Mouse (Mus musculus) C2C12 (cell line): Measurements from ENCODE around the gene Cnot9. TPM values are rescaled to one million over a fixed set of nuclear protein-coding genes. Genes with fewer than 3 reads are reported as not detected.

Experiments used
- H3K27me3 ChIP-seq: one replicate; pipeline ENCODE4 v1.6.1; 2011; ENCODE audit not compliant: control insufficient read depth, insufficient read depth, insufficient read length
- H3K36me3 ChIP-seq: one replicate; pipeline ENCODE4 v1.6.1; 2011; ENCODE audit not compliant: control insufficient read depth, insufficient read depth
- H3K4me3 ChIP-seq: one replicate; pipeline ENCODE4 v1.5.1; 2011; ENCODE audit warnings: mild to moderate bottlenecking, control low read depth; ENCODE audit not compliant: poor library complexity, insufficient read depth, severe bottlenecking
- H3K79me2 ChIP-seq: one replicate; pipeline ENCODE4 v1.6.1; 2011; ENCODE audit not compliant: control insufficient read depth, insufficient read depth
- H3K79me3 ChIP-seq: one replicate; pipeline ENCODE4 v1.6.1; 2011; ENCODE audit warnings: low read depth, control low read depth
- H3ac ChIP-seq: one replicate; pipeline ENCODE3; 2011; ENCODE audit warnings: low read depth; ENCODE audit not compliant: control insufficient read depth, insufficient read length
- CEBPB ChIP-seq: IDR thresholded peaks from one replicate; pipeline ENCODE4 v1.6.1; 2011; ENCODE audit warnings: low read depth, mild to moderate bottlenecking, control low read depth, moderate library complexity
- CTCF ChIP-seq: IDR thresholded peaks from one replicate; pipeline ENCODE4 v1.5.1; 2011; ENCODE audit not compliant: control insufficient read depth, insufficient read depth, insufficient read length
- FOSL1 ChIP-seq: IDR thresholded peaks from one replicate; pipeline ENCODE4 v1.8.0; 2011; ENCODE audit warnings: mild to moderate bottlenecking, low read length; ENCODE audit not compliant: poor library complexity, insufficient read depth, severe bottlenecking
- MAX ChIP-seq: IDR thresholded peaks from one replicate; pipeline ENCODE4 v1.6.1; 2011; ENCODE audit warnings: mild to moderate bottlenecking, control low read depth
- MYOD1 ChIP-seq: IDR thresholded peaks from one replicate; pipeline ENCODE4 v1.6.1; 2011; ENCODE audit warnings: low read depth; ENCODE audit not compliant: control insufficient read depth, insufficient read length
- MYOG ChIP-seq: IDR thresholded peaks from one replicate; pipeline ENCODE4 v1.6.1; 2011; ENCODE audit not compliant: control insufficient read depth, insufficient read length; ENCODE audit errors: extremely low read depth
- USF1 ChIP-seq: IDR thresholded peaks from one replicate; pipeline ENCODE4 v1.6.1; 2011; ENCODE audit warnings: low read depth, mild to moderate bottlenecking, control low read depth, moderate library complexity
- polyA plus RNA-seq: library from polyadenylated mRNA; unstranded; fragments of >200 nt; fragmentation: generic; extraction: Trizol; gene quantifications from one replicate; pipeline ENCODE4 v1.2.1, GENCODE M21; 2012; ENCODE audit warnings: missing spikeins

Cnot9 gene
- polyA plus RNA-seq, 1 experiment, result 52.4 TPM

DNA sequence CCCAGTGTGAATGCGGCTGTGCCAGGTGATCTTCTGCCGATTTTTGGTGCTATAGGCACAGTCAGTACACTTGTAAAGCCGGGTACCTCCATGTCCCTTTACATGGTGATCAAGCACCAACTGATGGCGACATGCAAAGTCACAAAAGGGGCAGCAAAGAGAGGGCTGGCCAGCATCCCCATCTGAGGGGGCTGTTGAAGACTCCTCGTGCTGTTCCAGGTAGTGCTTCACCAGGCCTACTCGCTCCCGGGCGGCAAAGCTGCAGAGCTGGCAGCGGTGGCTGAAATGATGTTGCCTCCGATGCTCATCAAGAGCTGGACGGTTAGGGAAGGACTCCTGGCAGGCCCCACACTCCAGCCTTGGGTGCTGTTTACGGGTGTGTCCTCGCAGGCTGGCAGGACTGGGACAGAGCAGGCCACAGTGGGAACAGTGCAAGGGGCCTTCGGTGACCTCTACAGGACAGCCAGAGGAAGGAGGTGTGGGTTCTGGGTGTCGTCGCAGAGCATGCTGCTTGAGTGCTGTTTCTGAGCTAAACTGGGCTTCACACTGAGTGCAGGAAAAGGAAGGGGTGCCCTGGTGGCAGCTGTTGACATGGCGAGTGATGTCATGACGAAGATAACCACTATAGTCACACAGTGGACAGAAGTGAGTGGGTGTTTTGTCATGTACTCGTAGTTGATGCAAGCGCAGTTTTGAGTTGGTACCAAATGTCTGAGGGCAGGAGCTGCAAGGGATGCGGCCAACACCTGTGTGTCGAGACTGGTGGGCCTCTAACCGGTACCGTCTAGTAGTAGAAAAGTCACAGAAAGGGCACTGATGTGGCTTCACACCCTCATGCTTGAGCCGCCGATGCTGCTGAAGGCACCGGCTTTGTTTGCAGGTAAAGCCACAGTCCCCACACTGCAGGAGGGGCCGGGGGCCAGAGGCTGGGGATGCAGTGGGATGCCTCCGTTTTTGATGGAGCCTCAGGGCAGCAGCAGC is 64.2 kb downstream of the Cnot9 start:
- Histone ChIP-seq H3ac (no peak overlapping the region), H3K27me3 (no peaks in the 10 kb centered on the region), H3K79me3 (peaks cover 4% of the 10 kb centered on the region), H3K4me3 (no peak overlapping the region), H3K79me2 (peaks cover 11% of the 10 kb centered on the region), H3K36me3 (peaks cover 84% of the 10 kb centered on the region)
- TF ChIP-seq MYOD1 (no peak), MAX (no peak), MYOG (no peak), FOSL1 (no peak), CEBPB (no peak), CTCF (no peak), USF1 (no peak)

Other genes starting within 250 kb of the Cnot9 start
- not detected for gene Gpbar1, start 227.5 kb upstream of the Cnot9 start, polyA plus RNA-seq
- gene Aamp, start 221.3 kb upstream of the Cnot9 start, polyA plus RNA-seq, result 123 TPM
- 68.0 TPM for gene Pnkd, start 221.1 kb upstream of the Cnot9 start, polyA plus RNA-seq
- gene Tmbim1, start 200.4 kb upstream of the Cnot9 start, polyA plus RNA-seq, result 38.1 TPM
- not detected for gene Catip, start 143.9 kb upstream of the Cnot9 start, polyA plus RNA-seq
- 2.2 TPM for gene Slc11a1, start 130.9 kb upstream of the Cnot9 start, polyA plus RNA-seq
- gene Ctdsp1, start 114.5 kb upstream of the Cnot9 start, polyA plus RNA-seq, result 78.7 TPM
- gene Vil1, start 96.7 kb upstream of the Cnot9 start, polyA plus RNA-seq, result 0.02 TPM
- 0.33 TPM for gene Plcd4, start 36.8 kb downstream of the Cnot9 start, polyA plus RNA-seq
- gene Usp37, start 38.2 kb downstream of the Cnot9 start, polyA plus RNA-seq, result 4.9 TPM
- 8.6 TPM for gene Zfp142, start 82.2 kb downstream of the Cnot9 start, polyA plus RNA-seq
- 19.9 TPM for gene Bcs1l, start 82.2 kb downstream of the Cnot9 start, polyA plus RNA-seq
- gene Rnf25, start 95.3 kb downstream of the Cnot9 start, polyA plus RNA-seq, result 28.3 TPM
- 2.7 TPM for gene Stk36, start 95.4 kb downstream of the Cnot9 start, polyA plus RNA-seq
- 7.6 TPM for gene Ttll4, start 155.7 kb downstream of the Cnot9 start, polyA plus RNA-seq
- gene Cyp27a1, start 207.5 kb downstream of the Cnot9 start, polyA plus RNA-seq, result 0.05 TPM
- gene Prkag3, start 243.2 kb downstream of the Cnot9 start, polyA plus RNA-seq, result 0.66 TPM